Mouse (Mus musculus) embryonic facial prominence, embryonic 11.5 days (tissue): ENCODE data around the gene Stra8. TPM values are rescaled to one million over a fixed set of nuclear protein-coding genes. Genes with fewer than 3 reads are reported as not detected.

Source experiments
- ATAC-seq: fragments of 200-750 bp; cut with Nextera tagmentation; replicated peaks from 2 replicates; pipeline ENCODE4 v1.8.0; 2017; ENCODE audit warnings: low read depth; ENCODE audit not compliant: insufficient number of reproducible peaks, low FRiP score, low TSS enrichment
- DNase-seq: peaks from one replicate; pipeline ENCODE4 v3.0.0-alpha.2; 2015; ENCODE audit warnings: low spot score
- H3K27ac ChIP-seq: fragments of 300-500 bp; sonication (generic); replicated peaks from 2 replicates; pipeline ENCODE4 v1.5.1; 2014; ENCODE audit warnings: mild to moderate bottlenecking, low read depth, low read length, control low read depth
- H3K27me3 ChIP-seq: fragments of 300-500 bp; sonication (generic); 2 replicates; pipeline ENCODE4 v1.6.1; 2014; ENCODE audit warnings: mild to moderate bottlenecking, low read length, moderate library complexity, mixed read lengths; ENCODE audit not compliant: control insufficient read depth, insufficient read depth
- H3K36me3 ChIP-seq: fragments of 300-500 bp; sonication (generic); replicated peaks from 2 replicates; pipeline ENCODE4 v1.6.1; 2014; ENCODE audit warnings: low read depth, mild to moderate bottlenecking, low read length, moderate library complexity, mixed read lengths; ENCODE audit not compliant: control insufficient read depth, insufficient read depth
- H3K4me1 ChIP-seq: fragments of 300-500 bp; sonication (generic); 2 replicates; pipeline ENCODE4 v1.6.1; 2014; ENCODE audit warnings: low read length, mixed read lengths; ENCODE audit not compliant: control insufficient read depth, insufficient read depth
- H3K4me2 ChIP-seq: fragments of 300-500 bp; sonication (generic); 2 replicates; pipeline ENCODE4 v1.6.1; 2014; ENCODE audit warnings: low read depth, mild to moderate bottlenecking, control low read depth, low read length, moderate library complexity
- H3K4me3 ChIP-seq: fragments of 300-500 bp; sonication (generic); 2 replicates; pipeline ENCODE4 v1.5.1; 2014; ENCODE audit warnings: low read depth, low read length, control low read depth
- H3K9ac ChIP-seq: fragments of 300-500 bp; sonication (generic); replicated peaks from 2 replicates; pipeline ENCODE4 v1.6.1; 2014; ENCODE audit warnings: mild to moderate bottlenecking, control low read depth, low read length
- H3K9me3 ChIP-seq: fragments of 300-500 bp; sonication (generic); replicated peaks from 2 replicates; pipeline ENCODE4 v1.6.1; 2016; ENCODE audit warnings: mild to moderate bottlenecking, low read length, inconsistent platforms, mixed read lengths; ENCODE audit not compliant: control insufficient read depth
- WGBS: fragments of 180-500 bp; shearing (Covaris S2); extraction: QIAGEN DNeasy Blood & Tissue Kit; methylation state at CpG from one replicate; pipeline ENCODE4 v1.1.7; 2014; 5-methylcytosine and 5-hydroxymethylcytosine counted together
- polyA plus RNA-seq: library from polyadenylated mRNA; unstranded; fragments of >200 nt; fragmentation: Nextera tagmentation; extraction: Ambion mirVana; gene quantifications from 2 replicates; pipeline ENCODE4 v1.2.1, GENCODE M21; 2014

The Stra8 gene
- polyA plus RNA-seq, result not detected in 2 replicates

DNA sequence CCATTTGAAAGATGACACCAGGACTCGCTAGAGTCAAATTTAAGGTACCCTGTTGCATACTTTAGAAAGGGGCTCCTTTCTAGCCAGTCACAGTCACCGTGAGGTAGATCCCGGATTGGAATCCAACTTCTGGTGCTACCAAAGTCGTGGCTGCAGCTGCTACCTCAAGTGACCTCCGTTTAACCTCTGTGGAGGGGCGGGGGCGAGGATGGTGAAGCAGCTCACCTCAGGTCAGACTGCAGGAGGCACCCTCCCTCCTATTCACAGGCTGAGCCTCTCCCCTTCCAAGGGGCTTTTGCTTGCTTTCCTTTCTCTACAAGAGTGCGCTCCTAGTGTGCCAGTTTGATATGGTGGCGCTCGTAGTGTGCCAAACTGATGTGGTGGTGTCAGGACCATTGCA, at the start of gene Stra8:
Gene Stra8 (plus strand): TSS at position 208 of the 400 bp plus-strand sequence.
- H3K9me3 ChIP-seq, result no peaks in the 10 kb centered on the region
- H3K4me3 ChIP-seq, result no peak within 1 kb of the TSS
- no peaks in the 10 kb centered on the region for H3K36me3 ChIP-seq
- H3K27me3 ChIP-seq, result no peaks in the 10 kb centered on the region
- H3K27ac ChIP-seq, result no peak within 1 kb of the TSS
- ATAC-seq (no peak), DNase-seq (no peak)
- H3K4me2 ChIP-seq, result no peak within 1 kb of the TSS
- H3K4me1 ChIP-seq, result no peaks in the 10 kb centered on the region; the same call in 1 of the 2 replicates
- no peak within 1 kb of the TSS for H3K9ac ChIP-seq
- 41% methylated on average over 10 of the region's 10 CpGs for WGBS

GRCm38 (mm10) chr6:34870724-34871123, 49.2 kb upstream of the Stra8 start:
- Histone ChIP-seq H3K27me3 (no peaks in the 10 kb centered on the region), H3K4me3 (no peak overlapping the region), H3K4me1 (no peaks in the 10 kb centered on the region), H3K4me2 (no peak overlapping the region), H3K9me3 (no peaks in the 10 kb centered on the region), H3K27ac (no peak overlapping the region), H3K9ac (no peak overlapping the region), H3K36me3 (no peaks in the 10 kb centered on the region)
- 76% methylated on average over 5 of the region's 5 CpGs for WGBS
- DNase-seq (no peak), ATAC-seq (no peak)

GRCm38 (mm10) chr6:34871929-34872328, 48.0 kb upstream of the Stra8 start:
- DNase-seq, result no peak
- H3K9me3 ChIP-seq, result no peaks in the 10 kb centered on the region
- WGBS, result 91% methylated on average over 7 of the region's 7 CpGs
- H3K4me1 ChIP-seq, result no peaks in the 10 kb centered on the region
- no peak overlapping the region for H3K9ac ChIP-seq
- ATAC-seq, result no peak
- H3K27me3 ChIP-seq, result no peaks in the 10 kb centered on the region
- H3K4me2 ChIP-seq, result no peak overlapping the region
- no peak overlapping the region for H3K27ac ChIP-seq
- H3K36me3 ChIP-seq, result no peaks in the 10 kb centered on the region
- H3K4me3 ChIP-seq, result no peak overlapping the region

GRCm38 (mm10) chr6:34872871-34873270, 47.1 kb upstream of the Stra8 start:
- no peak overlapping the region for H3K27ac ChIP-seq
- H3K27me3 ChIP-seq, result no peaks in the 10 kb centered on the region
- WGBS, result 87% methylated on average over 10 of the region's 10 CpGs
- H3K4me1 ChIP-seq, result no peaks in the 10 kb centered on the region
- H3K4me2 ChIP-seq, result no peak overlapping the region
- H3K36me3 ChIP-seq, result no peaks in the 10 kb centered on the region
- no peak overlapping the region for H3K9ac ChIP-seq
- H3K9me3 ChIP-seq, result no peaks in the 10 kb centered on the region
- no peak overlapping the region for H3K4me3 ChIP-seq
- ATAC-seq (no peak), DNase-seq (no peak)

GRCm38 (mm10) chr6:34874101-34874921, 45.7 kb upstream of the Stra8 start:
- WGBS, result 45% methylated on average over 21 of the region's 21 CpGs

GRCm38 (mm10) chr6:34875268-34875761, 44.6 kb upstream of the Stra8 start:
- DNase-seq, result no peak
- 88% methylated on average over 15 of the region's 15 CpGs for WGBS
- H3K27ac ChIP-seq, result no peak overlapping the region
- H3K9ac ChIP-seq, result no peak overlapping the region; the same call in 1 of the 2 replicates
- no peaks in the 10 kb centered on the region for H3K27me3 ChIP-seq
- H3K9me3 ChIP-seq, result no peaks in the 10 kb centered on the region
- no peaks in the 10 kb centered on the region; the same call in 1 of the 2 replicates for H3K4me1 ChIP-seq
- no peak for ATAC-seq
- no peak overlapping the region for H3K4me2 ChIP-seq
- H3K36me3 ChIP-seq, result no peaks in the 10 kb centered on the region
- no peak overlapping the region for H3K4me3 ChIP-seq

More at GRCm38 (mm10) chr6:34874101-34874921, 45.7 kb upstream of the Stra8 start:
- no peaks in the 10 kb centered on the region for H3K36me3 ChIP-seq
- no peak overlapping the region for H3K4me2 ChIP-seq
- H3K9me3 ChIP-seq, result no peaks in the 10 kb centered on the region
- no peaks in the 10 kb centered on the region; the same call in 1 of the 2 replicates for H3K4me1 ChIP-seq
- no peak overlapping the region for H3K27ac ChIP-seq
- H3K4me3 ChIP-seq, result no peak overlapping the region
- no peaks in the 10 kb centered on the region for H3K27me3 ChIP-seq
- DNase-seq (no peak), ATAC-seq (no peak)
- 0 out of 2 replicates have a peak overlapping the region, but pooled peaks have one; percentile 9 for H3K9ac ChIP-seq

DNA sequence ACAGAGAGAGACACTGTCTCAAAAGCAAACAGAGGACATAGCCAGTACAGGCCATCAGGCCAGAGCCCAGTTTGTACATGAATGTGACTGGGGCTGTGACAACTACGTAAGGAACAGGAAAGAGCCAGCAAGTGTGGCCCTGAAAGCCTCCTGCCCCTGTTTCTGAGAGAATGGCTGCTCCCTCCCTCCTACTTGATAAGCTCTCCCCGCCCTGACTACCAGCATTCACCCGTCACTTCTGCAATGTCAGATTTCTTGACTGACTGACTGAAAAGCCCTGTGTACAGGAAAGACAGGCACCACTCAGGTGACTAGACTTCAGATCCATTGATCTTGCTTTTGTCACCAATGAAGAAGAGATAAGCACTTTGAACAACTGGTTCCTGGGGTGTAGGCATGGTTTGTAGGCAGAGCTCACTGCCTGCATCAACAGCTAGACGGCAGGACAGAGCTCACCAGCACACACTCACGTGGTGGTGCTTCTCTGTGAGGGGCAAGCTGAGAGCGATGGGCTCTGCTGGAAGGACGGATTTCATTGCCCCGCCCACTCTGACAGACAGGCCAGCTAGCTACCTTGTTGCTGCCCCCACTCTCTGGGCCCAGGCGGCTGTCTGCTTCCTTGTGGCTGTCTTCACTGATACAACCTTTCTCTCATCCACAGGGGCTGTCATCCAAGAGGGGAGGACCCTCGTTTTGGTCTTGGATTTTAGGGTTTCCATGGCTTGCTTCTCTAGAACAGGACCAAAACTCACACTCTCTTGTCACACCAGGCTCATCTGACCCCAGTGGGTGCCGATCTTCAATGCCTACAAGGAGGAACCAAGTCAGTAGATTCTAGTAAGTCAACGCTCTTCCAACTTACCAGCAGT, 43.8 kb upstream of the Stra8 start:
- Histone ChIP-seq H3K9me3 (no peaks in the 10 kb centered on the region), H3K4me1 (no peaks in the 10 kb centered on the region; the same call in 1 of the 2 replicates), H3K27ac (no peak overlapping the region), H3K4me3 (no peak overlapping the region), H3K36me3 (no peaks in the 10 kb centered on the region), H3K4me2 (no peak overlapping the region), H3K9ac (no peak overlapping the region; the same call in none of the 2 replicates), H3K27me3 (no peaks in the 10 kb centered on the region)
- ATAC-seq (no peak), DNase-seq (no peak)
- 56% methylated on average over 12 of the region's 12 CpGs for WGBS
